Mouse (Mus musculus) T-cell, adult 2 months (primary cell): ENCODE measurements around the gene Pradc1.
A peak's percentile ranks its signal among the peaks of the same experiment; 100 is the strongest.

ENCODE experiments used
- DNase-seq: peaks from one replicate; pipeline ENCODE4 v3.0.0; 2022; ENCODE audit warnings: low spot score

The Pradc1 gene

DNA sequence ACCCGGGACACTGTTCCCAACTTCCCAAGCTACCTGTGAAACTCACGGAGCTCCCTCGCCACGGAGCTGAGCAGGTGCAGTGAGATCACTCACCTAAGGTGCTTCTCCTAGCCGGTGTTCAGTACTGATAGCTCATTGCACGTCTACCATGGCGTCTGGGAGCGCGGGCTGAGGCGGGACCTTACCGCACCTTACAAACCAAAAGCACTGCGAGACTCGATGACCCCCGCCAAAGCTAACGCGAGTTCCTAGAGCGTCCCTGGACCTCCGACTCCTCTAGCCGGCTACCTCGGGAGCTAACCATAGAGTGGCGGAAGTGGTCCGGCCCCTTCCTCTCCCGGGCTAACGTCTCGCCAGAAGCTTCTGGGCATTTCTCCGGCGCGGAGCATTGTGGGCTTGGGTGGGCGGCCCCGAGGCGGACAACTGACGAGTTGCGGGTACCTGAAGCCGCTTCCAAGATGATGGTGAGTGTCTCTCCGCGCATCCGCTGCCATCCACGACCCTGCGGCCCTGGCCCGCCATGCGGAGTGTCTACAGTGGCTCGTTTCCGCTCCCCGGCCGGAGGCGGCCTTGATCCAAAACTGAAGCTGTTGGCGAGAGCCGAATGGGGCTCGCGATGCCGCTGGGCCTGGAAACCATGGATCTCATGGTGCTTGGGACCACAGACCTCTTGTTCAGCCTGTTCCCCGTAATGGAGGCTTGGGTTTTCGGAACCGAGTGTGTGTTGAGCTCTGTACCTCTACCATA is at the start of gene Pradc1:
Gene Pradc1 (minus strand): TSS at position 307 of the 747 bp plus-strand sequence.
- DNase-seq, result peak; percentile 95

DNA sequence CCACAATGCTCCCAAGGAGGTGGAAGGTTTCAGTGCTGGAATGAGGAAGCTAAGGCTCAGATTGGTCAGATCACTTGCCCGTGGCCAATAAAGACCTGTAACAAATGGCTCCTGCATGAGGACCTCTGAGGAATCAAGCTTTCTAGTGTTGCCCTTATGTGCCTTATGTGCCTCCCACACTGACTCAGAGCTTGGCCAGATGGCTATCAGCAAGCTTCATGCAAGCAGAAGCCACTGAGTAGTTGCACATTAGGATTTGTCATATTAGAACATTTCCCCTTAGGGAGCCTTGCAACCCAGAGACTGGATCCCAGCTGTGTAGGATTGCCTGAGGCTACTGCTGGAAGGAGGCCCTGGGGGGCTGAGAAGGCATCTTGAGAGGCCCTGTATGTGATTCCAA is 48.6 kb upstream of the Pradc1 start:
- DNase-seq, result no peak

DNA sequence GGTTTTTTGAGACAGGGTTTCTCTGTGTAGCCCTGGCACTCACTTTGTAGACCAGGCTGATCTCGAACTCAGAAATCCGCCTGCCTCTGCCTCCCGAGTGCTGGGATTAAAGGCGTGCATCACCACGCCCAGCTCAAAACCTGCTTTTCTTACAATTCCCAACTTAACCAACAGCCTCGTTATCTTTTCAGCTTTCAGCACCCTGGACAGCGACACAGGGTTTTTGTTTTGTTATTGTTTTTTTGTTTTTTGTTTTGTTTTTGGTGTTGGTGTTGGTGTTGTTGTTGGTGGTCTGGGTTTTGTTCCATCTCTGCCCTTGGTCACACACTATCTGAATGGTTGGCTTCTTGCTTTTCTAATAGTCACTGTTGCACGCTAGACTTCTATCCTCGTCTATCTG is 46.4 kb upstream of the Pradc1 start:
- DNase-seq, result no peak

DNA sequence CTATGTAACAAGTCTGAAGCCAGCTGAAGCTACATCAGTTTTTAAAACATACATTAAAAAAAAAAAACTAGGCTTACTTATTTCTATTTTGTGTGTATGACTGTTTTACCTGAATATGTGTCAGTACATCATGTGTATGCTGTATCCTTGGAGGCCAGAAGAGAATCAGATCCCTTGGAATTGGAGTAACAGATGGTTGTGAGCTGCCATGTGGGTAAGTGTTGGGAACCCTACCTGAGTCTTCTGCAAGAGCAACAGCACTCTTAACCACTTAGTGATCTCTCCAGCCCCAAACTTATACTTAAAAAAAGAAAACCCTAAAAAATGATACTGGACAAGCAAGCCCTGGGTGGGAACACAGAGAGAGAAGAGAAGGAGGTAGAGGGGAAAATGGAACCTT is 45.2 kb upstream of the Pradc1 start:
- no peak for DNase-seq

DNA sequence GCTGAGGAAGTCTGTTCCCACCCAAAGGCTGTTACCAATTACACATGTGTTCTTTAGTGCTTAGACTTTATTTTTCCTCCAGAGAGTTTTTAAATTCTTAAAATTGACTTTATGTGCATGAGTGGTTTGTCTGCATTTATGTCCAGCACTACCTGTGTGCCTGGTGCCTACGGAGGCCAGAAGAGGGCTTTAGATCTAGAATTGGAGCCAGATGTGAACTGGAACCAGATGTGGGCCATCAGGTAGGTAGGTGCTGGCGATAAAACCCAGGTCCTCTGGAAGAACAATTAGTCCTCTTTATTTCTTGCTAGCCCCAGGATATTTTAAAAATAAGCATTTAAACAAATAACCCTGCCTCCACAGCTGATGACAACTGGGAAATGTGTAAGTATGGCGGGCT is 39.8 kb upstream of the Pradc1 start:
- no peak for DNase-seq

DNA sequence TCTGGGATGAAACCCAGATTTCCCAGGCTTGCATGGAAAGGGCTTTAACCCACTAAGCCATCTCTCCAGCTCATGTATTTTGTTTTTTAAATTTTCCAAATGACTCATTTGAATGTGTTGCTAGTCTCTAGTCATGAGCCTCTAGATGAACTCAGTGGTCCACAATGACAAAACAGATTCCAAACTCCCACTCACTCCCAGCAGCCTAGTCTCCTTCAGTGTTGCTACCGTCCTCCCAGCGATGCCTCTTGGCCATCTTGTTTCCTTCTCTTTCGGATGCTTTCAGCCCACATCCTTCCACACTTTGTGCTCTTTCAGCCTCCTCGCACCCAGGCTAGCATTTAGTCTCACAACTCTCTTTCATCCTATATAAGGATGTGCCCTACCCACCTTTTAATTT is 38.5 kb upstream of the Pradc1 start:
- DNase-seq, result no peak

DNA sequence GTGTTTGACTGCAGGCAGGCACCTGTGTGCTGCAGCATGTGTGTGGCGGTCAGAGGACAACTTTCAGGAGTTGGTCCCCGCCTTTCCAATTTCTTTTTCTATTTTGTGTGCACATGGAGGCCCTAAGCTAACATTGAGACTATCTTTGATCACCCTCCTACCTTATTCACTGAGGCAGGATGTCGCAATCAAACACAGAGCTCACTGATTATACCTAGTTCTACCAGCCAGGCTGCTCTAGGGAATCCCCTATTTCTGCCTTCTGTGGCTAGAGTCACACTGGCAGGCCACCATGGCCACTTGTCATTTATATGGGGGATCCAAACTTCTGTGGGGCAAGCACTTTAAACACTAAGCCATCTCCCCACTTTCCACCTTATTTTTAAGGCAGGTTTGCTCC is 37.9 kb upstream of the Pradc1 start:
- no peak for DNase-seq

DNA sequence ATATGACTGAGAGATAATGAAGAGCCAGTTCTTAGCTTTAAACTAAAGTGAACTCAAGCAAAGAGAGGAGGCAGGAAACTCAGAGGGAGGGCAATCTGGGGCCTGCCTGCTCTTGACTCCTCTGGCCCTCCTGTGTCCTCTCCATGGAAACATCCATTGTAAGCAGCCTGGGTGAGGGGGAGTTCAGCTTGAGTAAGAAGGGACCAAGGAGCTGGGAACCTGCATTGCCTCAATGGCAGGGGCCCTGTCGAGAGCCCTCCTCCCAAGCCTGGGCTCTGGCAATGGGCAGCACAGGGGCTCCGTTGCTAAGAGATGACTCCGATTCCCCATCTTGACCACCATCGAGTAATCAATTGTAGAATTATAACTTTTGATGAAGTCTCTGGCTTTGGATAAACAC is 36.7 kb upstream of the Pradc1 start:
- no peak for DNase-seq

DNA sequence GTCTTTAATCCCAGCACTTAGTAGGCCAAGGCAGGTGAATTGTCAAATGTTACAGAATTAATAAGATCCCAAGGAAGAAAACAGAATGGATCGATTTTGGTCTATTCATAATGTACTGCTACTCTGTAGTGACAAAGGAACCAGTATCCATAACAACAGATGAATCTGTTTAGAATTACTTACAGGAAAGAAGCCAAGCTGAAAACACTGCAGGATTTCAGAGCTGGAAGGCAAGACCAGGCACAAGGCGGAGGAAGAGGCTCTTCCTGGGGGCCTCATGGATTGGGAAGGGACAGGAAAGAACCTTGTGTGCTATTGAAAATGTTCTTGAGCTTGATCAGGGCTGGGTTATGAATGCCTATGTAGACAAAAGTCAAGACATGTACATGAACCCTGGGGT is 34.0 kb upstream of the Pradc1 start:
- no peak for DNase-seq

DNA sequence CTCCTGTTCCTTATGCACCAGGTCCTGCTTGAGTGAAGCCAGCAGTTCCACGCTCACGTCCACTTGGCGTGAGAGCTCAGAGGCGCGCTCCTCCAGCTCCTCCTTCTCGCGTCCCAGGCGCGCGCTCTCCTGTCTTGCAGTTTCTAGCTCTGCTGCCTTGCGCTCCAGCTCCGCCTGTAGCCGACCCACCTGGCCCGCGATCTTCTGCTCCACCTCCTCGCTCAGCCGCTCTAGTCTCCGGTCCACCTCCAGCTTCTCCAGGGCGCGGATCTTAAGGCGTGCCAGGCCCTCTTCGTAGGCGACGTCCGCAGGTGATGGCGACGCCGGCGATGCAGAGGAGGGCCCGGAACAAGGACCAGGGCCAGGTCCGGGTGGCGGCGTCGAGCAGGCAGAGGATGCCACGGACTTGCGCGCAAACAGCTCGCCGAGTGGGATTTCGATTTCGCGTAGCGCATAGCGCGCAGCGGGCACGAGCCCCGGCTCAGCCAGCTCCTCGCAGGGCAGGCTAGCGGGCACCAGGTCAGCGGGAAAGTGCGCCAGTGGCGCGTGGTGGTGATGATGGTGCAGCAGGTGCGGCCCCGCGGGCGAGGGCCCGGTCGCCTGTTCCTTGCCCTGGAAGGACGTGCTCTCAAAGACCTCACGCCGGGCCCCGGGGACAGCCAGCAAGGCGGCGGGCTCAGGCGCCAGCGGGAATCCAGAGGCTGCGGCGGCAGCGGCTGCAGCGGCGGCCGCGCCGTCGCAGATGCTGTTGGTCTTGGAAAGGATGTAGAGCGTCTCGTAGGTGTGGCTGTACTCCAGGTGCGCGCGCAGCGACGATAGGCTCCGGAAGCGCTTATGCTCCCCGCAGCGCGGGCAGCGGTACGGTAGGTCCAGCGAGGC is 32.3 kb upstream of the Pradc1 start:
- DNase-seq, result no peak

DNA sequence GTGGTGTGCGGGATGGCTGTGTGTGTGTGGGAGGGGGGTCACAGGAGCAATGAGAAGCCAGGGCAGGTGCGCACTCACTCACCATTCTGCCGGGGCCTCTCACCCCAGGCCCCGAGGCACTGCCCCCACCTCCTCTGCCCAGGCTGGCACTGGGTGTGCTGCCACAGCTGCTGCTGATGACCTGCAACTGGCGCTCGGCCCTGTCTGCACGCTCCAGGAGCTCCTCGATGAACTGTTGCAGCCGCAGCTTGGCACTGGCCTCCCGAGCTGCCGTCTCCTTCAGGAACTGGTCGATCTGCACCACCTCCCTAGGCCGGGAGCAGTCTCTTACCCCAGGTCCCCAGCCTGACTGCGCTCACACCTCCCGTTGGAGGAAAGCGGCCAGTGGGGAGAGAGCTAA is 28.9 kb upstream of the Pradc1 start:
- DNase-seq, result no peak

DNA sequence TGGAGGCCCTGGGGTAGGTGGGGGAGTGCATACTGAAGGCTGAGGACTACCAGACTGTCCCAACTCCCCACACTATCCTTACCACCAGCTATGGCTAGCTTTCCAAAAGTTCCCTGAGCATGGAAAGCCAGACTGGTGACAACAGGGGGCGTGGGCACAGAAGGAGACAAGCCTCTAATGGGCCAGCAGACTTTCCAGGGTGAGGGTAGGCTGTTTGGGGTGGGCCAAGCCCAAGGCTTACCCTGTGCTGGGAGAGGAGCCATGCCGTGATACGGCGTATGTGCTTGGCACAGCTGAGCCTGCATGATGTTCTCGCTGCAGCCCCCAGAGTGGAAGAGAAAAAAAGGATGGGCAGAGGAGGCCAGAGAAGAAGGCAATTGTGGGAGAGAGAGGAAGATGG is 28.2 kb upstream of the Pradc1 start:
- DNase-seq, result no peak

DNA sequence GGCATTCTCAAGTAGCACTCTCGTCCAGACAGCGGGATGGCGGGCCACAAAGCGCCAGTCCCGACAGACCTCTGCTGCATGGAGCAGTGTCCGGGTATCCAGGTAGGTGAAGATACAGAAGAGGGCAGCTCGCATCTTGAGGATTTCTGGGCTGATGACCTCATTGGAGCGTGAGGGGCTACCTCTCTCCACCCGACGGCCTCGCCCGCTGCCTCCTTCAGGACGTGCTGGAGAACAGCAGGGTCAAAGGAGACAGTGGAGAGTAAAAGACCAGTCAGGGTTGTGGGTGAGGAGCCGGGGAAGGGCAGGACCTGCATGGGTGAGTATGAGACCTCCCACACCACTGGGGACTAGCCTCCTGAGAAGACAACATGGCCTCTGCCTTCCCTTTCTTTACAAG is 26.6 kb upstream of the Pradc1 start:
- DNase-seq, result no peak

DNA sequence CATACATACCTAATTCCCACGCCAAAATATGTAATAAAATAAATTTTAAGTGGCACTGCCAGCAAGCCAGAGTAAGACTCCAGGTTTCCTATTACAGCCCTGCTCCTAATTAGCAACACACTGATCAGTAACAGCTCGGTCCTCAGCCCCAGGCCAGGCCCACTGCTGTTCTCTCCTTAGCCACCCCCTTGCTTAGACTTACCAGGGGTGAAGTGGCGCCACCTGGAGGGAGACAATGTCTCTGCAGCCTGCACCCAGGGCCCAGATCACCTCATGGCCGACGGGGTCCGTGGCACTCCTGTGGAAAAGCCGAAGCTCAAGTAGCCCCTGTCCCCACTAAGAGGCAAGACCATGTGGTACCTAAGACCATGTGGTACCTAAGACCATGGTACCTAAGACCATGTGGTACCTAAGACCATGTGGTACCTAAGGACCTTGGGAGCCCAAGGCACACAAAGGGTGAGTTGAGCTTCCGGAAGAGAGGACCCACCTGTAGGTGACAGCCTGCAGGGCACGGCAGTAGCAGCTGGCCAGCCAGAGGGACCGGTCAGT is 25.7 kb upstream of the Pradc1 start:
- DNase-seq, result peak; percentile 16

DNA sequence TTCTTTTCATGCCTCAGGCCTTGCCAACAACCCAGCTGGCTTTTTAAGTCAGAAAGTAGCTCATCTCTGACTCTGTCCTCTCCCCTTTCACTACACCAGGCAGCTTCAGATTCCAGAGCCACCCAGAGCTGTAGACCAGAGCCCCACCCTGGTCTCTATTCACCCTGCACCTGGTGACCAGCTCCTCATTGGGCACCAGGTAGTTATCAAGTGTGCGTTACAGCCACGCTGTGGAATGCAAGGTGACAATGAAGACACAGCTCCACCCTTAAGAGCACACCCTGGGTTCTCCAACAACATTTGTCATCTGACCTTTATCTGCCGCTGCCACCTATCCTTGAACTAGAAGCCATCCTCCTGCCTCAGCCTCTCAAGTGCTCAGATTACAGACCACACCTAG is 23.8 kb upstream of the Pradc1 start:
- DNase-seq, result no peak

DNA sequence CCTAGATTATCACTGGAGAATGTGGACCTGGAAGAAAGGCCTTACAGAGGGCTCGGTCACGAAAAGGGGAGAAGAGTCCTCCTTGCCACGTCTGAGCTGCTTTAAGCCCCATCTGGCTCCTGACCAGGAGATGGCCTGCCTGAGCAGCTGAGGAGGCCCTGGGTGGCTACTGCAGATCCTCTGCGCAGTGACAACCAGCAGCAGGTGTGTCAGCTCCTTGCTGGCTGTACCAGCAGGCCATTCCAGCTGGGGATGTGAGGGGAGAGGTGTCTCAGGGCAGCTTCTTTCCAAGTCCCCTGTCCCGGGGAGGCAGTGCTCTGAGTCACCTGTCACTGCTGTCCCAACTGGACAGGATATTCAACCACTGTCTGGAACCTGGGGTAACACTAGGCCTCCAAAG is 20.8 kb upstream of the Pradc1 start:
- no peak for DNase-seq

DNA sequence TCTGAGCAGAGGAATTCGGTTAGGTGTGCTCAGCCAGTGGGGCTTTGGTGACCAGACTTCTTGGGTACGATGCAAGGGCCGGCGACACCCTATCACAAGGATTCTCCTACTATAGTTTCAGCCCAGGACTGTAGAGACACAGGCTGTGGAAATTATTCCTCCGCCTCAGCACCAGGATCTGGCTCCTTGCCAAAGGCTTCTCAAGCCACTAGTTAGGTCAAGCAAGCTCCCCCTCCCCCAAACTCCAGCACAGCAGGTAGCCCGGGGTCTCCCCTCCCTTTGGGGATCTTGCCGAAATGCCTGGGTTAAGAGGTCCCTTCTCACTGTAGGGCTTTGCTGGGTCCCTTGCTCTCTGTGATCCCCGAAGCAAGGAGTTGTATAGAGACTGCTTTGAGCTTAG is 20.2 kb upstream of the Pradc1 start:
- DNase-seq, result no peak

DNA sequence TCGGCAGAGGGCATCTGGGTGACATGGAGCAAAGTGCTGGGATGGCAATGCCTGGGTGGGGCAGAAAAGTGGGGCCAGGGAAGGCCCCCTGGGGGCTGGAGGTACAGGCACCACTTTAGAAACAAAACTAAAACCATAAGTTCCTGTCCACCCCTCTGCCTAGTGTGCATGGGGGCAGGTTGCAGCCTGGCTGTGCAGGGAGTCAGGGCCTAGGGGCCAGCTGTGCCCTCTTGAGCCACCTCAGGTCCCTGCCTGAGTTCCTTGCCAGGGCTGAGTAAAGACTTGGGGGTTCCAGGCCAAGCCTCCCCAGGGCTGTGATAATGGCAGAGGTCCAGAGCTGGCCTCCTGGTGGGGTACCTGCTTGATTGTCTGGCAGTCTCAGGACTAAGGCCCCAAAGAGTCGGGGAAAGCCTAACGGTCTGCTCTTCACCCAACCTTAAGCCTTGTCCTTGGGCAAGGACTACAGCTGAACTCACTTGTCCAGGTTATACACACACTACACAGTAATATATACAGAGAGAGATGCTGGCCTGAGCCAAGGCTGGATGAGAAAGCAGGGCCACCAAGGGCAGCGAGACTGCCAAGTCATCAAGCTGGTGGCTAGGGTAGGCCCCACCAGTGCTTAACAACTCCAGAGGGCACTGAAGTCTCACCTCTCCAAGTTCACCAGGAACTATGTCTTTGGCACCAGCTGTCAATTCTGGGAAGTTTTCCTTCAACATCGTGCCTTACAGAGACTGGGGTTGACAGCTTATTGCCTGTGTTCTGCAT is 18.1 kb upstream of the Pradc1 start:
- no peak for DNase-seq

DNA sequence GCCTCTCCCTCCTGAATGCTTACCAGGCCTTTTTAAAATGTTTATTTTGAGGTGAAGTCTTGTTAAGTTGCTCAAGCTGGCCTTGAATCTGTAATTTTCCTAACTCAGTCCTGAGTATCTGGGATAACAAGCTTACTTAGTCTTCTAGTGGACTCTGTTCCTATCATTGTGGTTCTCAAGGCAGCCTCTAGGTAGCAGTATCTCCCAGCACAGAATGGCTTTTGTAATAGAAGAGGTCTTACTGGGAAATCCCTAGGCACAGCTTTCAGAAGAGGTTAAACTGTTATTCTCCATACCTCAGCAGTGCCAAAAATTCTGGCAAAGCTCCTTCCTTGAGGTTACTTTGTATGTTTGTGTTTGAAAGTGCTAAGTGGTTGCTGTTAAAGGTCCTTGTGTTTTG is 13.6 kb upstream of the Pradc1 start:
- DNase-seq, result no peak

DNA sequence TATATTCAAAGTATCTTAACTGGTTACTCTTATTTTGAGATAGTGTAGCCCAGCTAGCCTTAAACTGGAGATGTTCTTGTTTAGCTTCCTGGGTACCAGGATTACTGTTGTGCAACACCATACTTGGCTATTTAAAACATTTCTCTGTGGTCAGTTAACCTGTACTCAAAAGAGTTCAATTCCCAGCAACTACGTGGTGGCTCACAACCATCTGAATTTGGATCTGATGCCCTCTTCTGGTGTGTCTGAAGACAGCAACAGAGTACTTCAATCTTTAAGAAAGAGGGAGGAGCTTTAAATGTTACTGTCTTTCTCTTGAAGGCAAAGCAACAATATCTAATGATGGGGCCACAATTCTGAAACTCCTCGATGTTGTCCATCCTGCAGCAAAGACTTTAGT is 7.9 kb upstream of the Pradc1 start:
- no peak for DNase-seq

DNA sequence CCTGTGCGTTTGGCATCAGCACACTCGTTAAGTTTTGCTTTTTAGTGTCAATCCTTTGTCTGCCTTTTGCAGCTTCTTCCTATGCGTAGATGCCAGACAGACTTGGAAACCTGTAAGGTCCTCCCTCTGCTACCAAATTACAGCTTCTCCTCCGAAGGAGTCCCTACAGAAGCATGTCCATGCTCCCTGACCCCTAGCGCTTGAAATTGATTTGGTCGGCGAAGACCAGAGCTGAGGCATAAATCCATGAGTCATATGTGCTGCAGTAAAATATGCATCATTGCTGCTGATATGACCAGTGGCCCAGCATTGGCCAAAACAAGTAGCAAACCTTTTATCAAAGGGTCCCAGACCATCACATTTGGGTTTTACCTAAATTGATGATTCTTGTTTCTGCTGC is 1.0 kb upstream of the Pradc1 start:
- no peak for DNase-seq

DNA sequence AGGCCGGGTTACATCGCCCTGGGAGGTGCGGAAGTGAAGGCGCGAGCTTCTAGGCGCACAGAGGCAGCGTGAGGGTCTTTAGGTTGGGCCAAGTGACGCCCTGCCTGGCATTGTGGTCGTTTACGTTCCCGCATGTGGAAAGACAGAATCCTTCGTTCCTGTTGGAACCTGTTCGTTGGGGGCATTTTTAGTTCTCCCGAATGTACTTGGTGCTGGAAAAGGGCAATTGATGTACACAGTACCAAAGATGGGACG is 568 bp upstream of the Pradc1 start:
- no peak for DNase-seq
